Mouse (Mus musculus): ENCODE data around the gene Nupl1.

Nupl1 gene

DNA sequence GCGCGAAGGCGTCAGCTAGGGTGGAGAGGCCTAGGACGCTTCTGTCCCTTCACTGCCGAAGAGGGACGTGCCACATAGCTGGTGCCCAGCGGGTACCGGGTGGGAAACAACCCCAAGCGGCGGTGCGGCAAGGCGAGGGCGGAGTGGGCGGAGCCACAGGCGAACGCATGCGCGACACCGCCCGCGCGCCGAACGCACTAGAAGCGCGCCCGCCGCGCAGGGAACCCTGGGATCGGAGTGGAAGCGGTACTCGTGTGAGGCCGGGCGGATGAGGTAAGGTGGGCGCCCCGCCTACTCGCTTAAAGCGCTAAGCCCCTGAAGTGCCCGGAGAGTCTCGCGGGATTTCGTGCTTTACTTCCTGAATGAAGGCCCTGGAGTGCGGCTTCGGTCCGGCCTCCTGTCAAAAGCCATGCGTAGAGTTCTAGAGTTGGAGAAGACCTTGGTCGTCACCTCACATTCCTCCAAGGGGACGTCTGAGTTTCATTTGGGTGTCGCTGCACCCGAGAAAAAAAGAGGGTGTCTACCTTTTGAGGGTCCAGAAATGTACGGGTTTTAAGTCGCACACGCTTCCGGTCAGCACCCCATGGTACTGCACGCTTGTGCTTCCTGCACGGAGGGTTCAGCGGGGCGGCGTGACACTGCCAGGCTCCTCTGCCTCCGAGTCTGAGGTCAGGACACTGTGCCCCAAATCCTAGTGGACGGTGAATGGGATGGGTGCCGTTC lies at the start of gene Nupl1, which contains the start of gene Gm49336:
Gene Nupl1, minus strand, starts transcription at position 151 of the 723 bp plus-strand sequence.
Gene Gm49336, minus strand, starts transcription at position 227 of the 723 bp plus-strand sequence.
- peak; percentile 100 for DNase-seq (ENCODE audit: low read depth, low spot score)

DNA sequence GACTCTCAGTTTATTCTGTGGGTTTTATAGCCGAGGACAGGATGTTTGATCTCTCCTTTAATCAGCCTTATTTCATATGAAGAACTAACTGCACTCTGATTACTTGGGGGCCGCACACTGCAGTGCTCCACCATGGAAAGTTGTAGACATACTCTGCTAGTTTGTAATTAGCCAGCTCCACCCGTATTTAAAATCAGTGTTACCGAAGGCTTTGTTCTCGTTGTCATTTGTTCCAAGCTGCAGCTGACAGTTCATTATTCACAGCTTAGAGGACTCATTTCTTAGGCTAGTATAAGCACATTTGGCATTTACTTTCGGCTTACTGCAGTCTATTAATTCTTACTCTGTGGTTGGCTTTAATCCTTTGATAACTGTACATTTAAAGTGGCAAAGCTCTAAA lies 49.8 kb upstream of the Nupl1 start:
- DNase-seq (ENCODE audit: low read depth, low spot score): no peak

DNA sequence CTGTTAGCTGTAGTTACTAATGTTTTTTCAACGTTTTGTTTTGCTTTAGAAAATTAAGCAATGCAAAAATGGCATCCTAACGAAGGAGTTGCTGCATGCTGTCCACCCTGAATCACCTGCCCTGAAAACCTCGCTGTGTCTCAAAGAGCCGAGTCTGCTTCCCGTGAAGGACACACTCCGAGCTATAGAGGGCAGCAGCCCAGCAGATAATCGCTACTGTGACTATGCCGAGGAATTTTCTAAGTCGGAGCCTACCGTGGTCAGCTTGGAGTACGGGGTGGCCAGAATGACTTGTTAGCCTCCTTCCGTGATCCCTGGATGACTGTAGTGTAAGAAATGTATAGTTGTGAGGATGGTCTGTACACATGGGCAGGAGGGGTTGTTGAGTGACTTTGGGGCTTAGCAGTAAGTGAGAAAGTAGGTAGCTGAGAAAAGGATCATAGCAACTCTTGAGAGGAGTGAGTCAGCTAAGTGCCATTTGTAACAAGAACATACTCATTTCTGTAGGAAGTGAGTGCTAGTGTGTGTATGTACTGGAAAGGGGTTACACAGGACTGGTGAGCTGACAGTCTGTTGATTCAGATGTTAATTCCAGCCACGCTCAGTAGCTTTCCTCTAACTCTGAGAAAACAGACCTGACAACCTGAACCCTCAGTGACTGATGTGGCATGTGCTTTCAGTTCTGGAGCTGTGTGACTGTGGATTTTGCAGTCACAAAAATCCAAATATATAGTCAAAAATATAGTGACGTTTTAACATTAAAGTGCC lies 49.2 kb upstream of the Nupl1 start:
- DNase-seq (ENCODE audit: low read depth, low spot score): no peak

DNA sequence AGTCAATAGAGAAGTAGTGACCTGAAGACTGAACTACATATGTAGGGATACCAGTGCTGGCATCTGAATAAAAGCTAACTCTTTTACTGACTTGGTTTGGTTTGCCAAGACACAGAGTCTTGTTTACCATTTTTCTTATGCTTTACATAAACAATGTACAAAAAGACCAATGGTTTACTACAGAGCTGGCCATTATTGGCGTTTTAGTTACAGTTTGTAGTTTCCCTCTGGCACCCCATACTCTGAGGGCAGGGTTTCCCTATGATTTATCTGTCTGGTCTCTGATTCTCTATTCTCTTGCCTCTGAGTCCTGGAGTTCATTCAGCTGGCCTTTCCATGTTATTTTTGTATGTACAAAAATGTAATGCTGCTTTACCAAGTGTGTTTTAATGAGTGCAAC lies 44.3 kb upstream of the Nupl1 start:
- no peak for DNase-seq (ENCODE audit: low read depth, low spot score)

DNA sequence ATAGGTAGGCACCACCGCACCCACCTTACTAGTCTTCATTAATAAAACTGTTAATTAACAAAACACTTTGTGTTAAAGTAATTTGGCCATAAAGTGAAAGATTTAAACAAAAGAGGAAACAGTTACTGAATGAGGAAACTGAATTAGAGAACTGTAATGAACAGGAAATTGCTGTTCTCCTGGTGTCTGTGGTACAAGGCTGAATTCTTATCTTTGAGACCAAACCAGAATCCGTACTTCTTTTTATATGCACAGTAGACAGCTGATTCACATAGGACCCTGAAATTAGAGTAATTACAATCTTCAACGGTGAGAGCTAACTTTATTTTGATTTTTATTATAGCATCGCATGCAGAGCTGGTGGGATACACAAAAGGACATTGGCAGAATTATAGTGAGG lies 39.1 kb upstream of the Nupl1 start:
- DNase-seq (ENCODE audit: low read depth, low spot score): no peak

DNA sequence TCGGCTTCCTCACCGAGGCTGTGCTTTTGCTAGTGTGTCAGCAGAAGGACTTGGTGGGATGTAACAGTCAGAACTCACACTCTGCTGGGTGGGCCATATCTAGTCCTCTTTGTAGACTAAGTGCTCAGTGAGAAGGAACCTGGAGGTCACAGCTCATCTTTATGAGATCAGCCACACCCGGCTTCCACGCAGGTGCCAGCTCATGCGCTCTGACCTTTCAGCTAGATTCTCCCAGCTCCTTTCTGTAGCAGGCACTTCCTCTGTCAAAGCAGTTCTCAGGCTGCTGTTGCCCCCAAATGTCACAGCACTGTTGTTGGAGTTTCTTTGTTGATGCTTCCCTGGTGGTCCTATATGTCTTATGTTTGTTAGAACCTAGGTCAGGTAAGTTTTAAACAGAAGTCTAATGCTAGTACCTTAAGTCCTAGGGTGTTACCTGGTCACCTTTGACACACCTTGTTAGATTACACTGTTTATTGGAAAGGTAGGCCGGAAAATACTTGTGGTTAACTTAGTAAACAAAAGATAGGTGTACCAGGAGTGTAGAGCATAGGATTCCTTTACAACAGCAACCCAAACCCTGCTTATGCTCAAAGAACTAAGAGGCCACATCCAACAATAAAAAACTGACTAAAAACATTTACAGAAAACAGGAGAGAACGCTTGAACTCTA lies 35.1 kb upstream of the Nupl1 start:
- no peak for DNase-seq (ENCODE audit: low read depth, low spot score)

DNA sequence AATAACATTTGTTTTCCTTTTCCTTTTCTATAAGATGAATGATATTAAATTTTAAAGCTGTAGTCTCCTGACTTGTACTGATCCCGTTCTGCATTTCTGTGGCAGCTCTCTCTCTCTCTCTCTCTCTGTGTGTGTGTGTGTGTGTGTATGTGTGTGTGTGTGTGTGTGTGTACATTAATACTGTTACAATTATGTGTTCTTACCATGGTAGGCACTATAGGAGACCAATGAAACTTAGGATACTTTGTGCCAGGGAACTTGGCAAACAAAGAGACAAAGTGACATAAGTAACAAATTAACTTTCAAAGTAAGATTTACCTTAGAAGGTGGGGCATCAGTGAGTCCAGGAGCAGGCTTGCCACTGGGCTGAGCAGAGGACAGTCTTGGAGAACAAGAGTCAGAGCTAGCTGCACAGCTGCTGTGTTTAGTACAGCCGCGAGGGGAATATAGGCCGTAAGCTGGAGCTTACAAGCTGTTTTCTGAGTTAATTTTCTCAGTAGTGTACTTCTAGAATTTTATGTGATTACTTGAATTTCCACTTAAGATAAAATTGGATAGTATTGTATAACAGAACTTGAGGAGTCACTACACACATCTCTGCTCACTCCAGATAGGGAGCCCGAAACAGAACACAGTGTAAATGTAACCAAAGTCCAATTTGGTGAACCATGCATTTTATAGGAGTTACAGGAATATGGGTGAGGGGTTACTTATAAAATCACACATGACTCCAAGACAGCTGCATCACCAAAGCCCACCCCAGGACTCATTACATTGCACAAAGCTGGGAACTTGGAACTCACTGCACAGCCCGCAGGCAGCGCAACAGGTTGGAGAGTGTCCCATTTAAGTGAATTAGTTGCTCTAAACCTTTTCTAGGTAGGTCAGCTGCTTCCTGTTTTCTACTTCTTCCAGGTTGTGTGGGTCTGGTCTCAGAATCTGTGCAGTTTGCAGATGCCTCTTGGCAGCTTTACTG lies 24.4 kb upstream of the Nupl1 start:
- DNase-seq (ENCODE audit: low read depth, low spot score): no peak

DNA sequence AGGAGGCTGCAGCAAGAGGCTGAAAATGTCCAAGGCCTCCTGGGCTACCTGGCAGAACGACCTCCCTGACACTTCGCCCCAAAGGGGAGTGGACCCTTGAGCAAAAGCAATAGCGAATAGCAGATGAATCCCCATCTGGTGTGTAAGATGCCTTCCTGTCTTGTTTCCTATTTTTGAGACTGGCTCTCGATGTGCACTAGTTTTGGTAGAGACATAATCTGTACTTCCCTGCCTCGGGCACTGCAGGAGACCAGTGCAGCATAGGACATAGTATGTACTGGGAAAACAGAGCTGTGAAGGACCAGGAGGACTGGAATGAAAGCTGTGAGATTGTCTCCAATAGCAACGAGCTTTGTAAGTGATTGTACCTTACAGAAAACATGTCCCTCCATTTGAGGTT lies 22.1 kb upstream of the Nupl1 start:
- DNase-seq (ENCODE audit: low read depth, low spot score): no peak

DNA sequence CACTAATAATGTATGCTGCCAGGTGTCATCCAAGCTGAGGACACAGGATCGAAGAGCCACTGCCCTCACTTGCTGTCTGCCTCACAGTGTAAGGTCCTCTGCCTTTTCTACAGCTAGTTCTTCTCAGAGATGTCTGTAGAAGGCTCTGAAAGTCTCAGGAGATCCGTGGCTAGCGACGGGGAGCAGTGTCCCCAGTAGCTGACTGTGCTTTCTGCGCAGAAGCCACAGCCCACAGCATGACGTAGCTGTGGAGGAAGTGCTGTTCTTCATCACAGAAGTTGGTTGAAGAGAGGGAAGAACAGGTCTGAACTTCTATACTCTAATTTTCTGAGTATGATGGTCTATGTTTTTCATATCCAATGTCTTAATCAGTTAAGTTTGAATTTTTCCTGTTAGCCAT lies 18.1 kb upstream of the Nupl1 start:
- peak; percentile 78 for DNase-seq (ENCODE audit: low read depth, low spot score)

DNA sequence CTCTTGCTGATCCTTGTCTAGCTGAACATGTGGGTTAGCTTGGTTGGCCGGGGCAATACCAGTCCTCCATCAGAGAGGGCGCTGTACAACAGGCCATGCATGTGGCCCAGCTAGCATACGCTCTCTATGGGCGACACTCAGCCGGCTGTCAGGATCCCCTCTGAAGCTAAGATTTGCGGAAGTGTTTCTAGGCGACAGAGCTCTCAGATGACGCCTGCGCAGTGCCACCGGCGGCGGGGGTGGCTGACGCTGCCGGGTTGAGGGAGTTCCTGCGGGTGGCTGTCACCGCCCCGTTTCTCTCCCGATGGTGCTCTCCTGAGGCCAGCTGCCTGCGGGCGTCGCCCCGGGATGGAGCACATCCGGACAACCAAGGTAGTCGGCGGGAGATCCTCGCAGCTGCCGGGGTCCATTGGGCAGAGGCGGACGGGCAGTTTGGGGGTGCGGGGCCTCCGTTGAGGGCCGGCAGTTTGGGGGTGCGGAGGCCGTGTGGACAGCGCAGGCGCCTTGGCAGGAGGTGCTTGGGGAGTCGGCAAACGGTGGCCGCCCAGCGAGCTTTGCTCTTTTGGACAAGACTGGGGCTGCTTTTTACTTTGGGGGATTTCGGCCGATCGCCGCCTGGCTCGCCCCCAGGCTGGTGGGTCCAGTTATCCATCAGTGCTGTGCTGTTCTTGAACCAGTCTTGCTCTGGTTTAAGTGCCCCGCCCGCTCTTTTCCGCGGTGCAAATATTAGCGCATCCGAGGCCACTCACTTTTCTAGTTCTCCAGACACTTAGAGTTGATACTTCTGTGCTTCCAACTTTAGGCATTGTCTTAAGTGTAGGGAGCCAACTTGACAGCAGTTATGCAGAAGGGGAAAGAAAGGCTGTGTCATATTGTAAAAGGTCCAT lies 14.0 kb upstream of the Nupl1 start, which contains the start of gene Mtmr6:
Gene Mtmr6, plus strand, starts transcription at position 239 of the 887 bp plus-strand sequence.
- peak; percentile 100 for DNase-seq (ENCODE audit: low read depth, low spot score)

DNA sequence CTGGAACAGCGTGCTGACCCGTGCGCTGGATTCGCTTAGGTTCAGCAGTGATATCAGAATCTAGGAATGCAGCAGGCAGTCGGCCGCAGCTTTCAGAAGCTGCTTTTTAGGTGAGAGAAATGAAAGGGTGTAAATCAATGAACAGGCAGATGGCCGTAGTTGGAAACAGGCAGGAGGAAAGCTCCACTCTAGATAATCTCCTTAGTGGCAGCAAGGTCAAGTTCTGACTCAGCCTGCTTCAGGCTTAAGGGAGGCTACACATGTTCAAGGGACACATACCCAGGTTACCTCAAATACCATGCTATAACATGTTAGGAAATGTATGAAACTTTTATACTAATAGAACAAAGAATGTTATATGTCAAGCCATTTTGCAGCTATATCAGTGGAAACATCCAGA lies 11.1 kb upstream of the Nupl1 start:
- no peak for DNase-seq (ENCODE audit: low read depth, low spot score)

DNA sequence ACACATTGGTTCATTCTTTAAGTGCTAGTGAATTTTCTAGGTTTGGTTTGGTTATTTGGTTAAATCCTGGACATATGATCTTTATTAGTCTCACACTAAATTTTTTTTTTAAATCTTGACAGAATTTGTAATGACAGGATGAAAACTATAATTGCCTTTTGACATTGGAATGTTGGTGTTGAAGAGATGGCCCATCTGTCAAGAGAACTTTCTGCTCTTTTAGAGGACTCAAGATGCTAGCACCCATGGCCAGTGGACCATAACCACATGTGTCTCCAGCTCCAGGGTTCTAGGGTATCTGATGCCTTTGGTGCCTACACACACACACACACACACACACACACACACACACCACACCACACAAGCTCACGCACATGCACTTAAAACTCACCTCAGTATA lies 6.6 kb upstream of the Nupl1 start:
- DNase-seq (ENCODE audit: low read depth, low spot score): no peak

DNA sequence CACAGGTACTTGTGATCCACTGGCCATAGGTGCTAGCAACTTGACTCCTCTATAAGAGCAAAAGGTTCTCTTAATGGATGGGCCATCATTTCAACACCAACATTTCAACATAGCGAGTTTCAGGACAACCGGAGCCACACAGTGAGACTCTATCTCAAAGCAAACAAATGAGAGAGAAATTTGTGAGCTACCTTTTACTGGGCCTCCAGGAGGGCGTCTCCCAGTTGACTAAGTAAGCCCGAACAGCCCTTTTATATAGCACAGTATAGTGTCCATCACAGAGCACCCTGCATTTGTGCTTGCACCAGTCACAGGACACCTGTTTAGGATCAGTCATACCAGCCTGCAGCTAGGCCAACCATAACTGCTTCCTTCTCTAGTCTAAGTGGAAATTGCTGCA lies 5.9 kb upstream of the Nupl1 start:
- no peak for DNase-seq (ENCODE audit: low read depth, low spot score)

DNA sequence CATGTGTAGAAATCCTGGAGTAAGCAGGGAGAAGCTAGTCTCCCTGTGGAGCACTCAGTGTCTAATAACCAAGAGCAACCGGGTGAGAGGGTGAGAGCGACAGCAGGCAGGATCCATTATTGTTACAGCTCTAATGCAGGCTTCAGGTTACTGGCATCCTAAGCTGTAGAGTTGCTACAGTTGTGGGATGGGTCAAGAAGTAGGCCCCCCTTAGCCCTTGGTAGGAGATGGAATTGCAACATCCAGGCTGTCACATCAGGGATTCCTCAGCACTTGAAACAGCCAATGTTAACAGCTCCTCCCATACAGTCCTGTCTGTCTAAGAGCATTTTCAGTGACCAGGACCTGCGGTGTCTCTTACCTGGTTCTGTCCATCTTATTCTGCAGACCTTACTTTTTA lies 5.1 kb upstream of the Nupl1 start:
- DNase-seq (ENCODE audit: low read depth, low spot score): no peak

DNA sequence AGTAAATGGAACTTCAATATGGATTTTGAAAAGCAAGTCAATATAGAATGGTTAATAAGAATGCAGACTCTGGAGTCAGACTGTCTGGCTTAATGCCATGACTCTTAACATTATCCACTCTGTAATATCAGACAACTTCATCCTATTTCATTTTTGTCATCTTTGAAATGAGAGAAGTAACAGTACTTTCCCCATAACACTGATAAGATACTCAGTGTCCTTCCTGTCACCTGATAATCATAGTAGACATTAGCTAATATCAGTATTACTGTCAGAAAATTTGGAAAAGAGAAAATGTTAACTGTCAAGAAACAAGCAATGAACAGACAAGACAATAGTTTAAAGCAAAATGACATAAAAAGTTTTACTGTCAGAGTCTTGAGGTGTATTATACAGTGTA lies 3.5 kb upstream of the Nupl1 start:
- DNase-seq (ENCODE audit: low read depth, low spot score): no peak

DNA sequence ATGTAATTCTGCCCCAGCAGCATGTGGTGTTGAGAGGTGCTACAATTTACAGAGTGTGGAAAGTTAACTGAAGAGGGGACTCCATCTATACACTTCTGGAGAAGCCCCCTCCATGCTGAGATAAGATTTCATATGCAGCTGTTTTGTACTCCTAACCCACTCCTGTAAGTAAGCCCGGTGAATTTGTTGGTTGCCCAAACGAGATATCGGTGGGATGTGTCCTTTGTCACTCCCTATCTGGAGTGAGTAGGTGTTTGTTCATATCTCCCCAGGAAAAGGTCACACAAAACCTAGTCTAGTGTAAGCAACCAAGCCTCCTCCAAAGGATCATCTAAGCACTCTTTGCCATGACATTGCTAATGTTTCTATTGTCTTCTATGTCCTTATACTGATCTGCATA lies 2.2 kb upstream of the Nupl1 start:
- no peak for DNase-seq (ENCODE audit: low read depth, low spot score)

DNA sequence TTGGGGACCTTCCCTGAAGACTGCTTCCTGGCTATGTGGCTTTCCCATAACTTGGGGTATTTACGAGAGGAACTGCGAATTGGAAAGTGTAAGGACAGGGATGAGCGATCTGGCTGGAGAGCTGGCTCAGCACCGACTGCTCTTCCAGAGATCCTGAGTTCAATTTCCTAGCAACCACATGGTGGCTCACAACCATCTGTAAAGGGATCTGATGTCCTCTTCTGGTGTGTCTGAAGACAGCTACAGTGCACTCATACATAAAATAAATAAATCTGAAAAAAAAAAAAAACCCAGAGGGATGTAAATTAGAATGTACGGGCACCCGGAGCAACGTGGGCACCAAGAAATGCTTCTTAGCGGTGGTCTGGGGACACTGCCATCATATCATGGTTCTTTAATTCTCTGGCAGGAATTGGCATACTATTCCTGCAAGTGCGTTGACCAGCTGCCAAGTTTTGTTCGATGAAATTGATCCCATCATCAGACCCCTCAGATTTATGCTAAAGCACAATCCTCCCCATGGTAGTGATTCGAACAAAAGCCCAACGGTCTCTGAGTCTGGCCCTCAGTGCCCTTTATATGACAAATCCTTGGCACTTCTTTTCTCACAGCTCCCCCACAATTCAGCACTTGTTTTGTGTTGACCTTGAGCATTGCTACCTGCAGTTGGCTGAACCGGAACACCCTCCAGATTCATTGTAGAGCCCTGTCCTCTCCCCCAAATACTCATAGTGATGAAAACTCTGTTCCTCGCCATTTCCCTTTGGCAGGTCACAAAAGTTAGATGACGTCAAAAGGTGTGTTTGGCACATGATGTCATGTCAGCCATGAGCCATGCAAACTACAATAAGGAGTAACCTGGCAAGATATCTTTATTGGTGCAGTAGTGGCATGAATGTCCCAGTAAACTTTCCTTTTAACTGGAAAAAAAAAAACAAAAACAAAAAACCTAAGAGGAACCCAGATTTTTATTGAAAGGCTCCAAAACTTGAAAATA lies 1.1 kb upstream of the Nupl1 start:
- DNase-seq (ENCODE audit: low read depth, low spot score): peak; percentile 21

DNA sequence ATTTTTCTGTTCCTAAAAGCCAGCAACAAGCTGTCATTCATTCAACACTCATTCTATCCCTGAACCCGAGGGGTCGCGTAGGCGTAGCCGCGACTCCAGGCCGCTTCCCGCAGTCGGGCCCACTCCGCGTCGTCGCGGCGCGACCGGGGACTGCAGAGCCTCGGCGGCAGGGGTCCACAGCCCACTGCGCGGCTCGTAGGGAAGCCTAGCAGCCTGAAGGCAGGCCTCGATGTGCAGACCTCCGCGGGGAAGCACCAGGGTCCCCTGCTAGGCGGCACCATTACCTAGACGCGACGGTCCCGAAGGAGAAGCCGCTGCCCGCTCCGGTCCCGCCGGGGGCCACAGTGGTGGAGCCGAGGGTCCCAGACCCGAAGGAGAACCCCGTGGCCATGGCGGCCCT lies 352 bp downstream of the Nupl1 start:
- peak; percentile 69 for DNase-seq (ENCODE audit: low read depth, low spot score)

DNA sequence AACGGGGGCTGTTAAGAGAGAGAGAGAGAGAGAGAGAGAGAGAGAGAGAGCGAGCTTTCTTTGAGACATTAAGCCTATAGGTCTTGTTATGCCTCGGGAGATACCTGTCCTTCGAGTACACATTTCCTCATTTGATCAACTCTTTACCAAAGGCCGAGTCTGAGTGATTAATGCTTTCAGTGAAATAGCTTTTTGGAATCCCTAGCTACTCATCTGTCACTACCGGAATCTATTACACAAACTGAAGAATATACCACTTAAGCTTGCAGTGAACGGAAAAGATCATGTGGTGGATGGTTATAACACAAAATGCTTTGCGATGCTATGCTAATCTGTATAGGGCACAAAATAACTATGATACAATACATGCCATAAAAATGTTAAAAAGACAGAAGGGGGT lies 865 bp downstream of the Nupl1 start:
- DNase-seq (ENCODE audit: low read depth, low spot score): peak; percentile 26

Data from CD4-positive, CD25-positive, alpha-beta regulatory T cell, adult 2 months (primary cell).